Mouse (Mus musculus) embryonic facial prominence, embryonic 14.5 days (tissue): ENCODE data around the gene Dcps. TPM values are rescaled to one million over a fixed set of nuclear protein-coding genes. Genes with fewer than 3 reads are reported as not detected.

Experiments used
- ATAC-seq: fragments of 200-750 bp; cut with Nextera tagmentation; 2 replicates; pipeline ENCODE4 v1.8.0; 2017; ENCODE audit warnings: low read depth, moderate number of reproducible peaks, moderate TSS enrichment
- DNase-seq: peaks from one replicate; pipeline ENCODE4 v3.0.0-alpha.2; 2015; ENCODE audit warnings: low spot score
- H3K27ac ChIP-seq: fragments of 300-500 bp; sonication (generic); replicated peaks from 2 replicates; pipeline ENCODE4 v1.5.1; 2014; ENCODE audit warnings: low read depth, mild to moderate bottlenecking, low read length, moderate library complexity
- H3K27me3 ChIP-seq: fragments of 300-500 bp; sonication (generic); replicated peaks from 2 replicates; pipeline ENCODE4 v1.6.1; 2014; ENCODE audit warnings: low read length; ENCODE audit not compliant: control insufficient read depth, insufficient read depth
- H3K36me3 ChIP-seq: fragments of 300-500 bp; sonication (generic); 2 replicates; pipeline ENCODE4 v1.6.1; 2014; ENCODE audit warnings: low read length, mixed read lengths; ENCODE audit not compliant: control insufficient read depth, insufficient read depth
- H3K4me1 ChIP-seq: fragments of 300-500 bp; sonication (generic); 2 replicates; pipeline ENCODE4 v1.6.1; 2014; ENCODE audit warnings: antibody characterized with exemption, low read length; ENCODE audit not compliant: control insufficient read depth, insufficient read depth
- H3K4me2 ChIP-seq: fragments of 300-500 bp; sonication (generic); 2 replicates; pipeline ENCODE4 v1.6.1; 2014; ENCODE audit warnings: low read depth, mild to moderate bottlenecking, low read length, moderate library complexity, mixed read lengths
- H3K4me3 ChIP-seq: fragments of 300-500 bp; sonication (generic); 2 replicates; pipeline ENCODE4 v1.5.1; 2014; ENCODE audit warnings: low read depth, mild to moderate bottlenecking, low read length
- H3K9ac ChIP-seq: fragments of 300-500 bp; sonication (generic); 2 replicates; pipeline ENCODE4 v1.6.1; 2014; ENCODE audit warnings: low read depth, mild to moderate bottlenecking, low read length, moderate library complexity, mixed read lengths
- H3K9me3 ChIP-seq: fragments of 300-500 bp; sonication (generic); 2 replicates; pipeline ENCODE4 v1.6.1; 2016; ENCODE audit warnings: low read length; ENCODE audit not compliant: control insufficient read depth
- WGBS: fragments of 180-500 bp; shearing (Covaris S2); extraction: QIAGEN DNeasy Blood & Tissue Kit; methylation state at CpG from one replicate; pipeline ENCODE4 v1.1.7; 2014; 5-methylcytosine and 5-hydroxymethylcytosine counted together
- polyA plus RNA-seq: library from polyadenylated mRNA; unstranded; fragments of >200 nt; fragmentation: Nextera tagmentation; extraction: Ambion mirVana; gene quantifications from 2 replicates; pipeline ENCODE4 v1.2.1, GENCODE M21; 2014

Dcps gene
- polyA plus RNA-seq, 1 experiment from 2014 or later = 59.3 TPM

- Histone ChIP-seq H3K9ac (peak overlapping the region; percentile 77; the same call in 1 of the 2 replicates), H3K4me2 (peak overlapping the region; percentile 87), H3K9me3 (no peaks in the 10 kb centered on the region), H3K4me3 (peak overlapping the region; percentile 68), H3K27ac (no peak overlapping the region), H3K27me3 (no peaks in the 10 kb centered on the region), H3K4me1 (peaks cover 7% of the 10 kb centered on the region; the same call in 1 of the 2 replicates), H3K36me3 (peaks cover 15% of the 10 kb centered on the region)
- 66% methylated on average over 9 of the region's 9 CpGs for WGBS
- ATAC-seq (no peak), DNase-seq (no peak)
Observed at GRCm38 (mm10) chr9:35200529-35201060, 24.7 kb upstream of the Dcps start.

GRCm38 (mm10) chr9:35199772-35200471 is 24.1 kb upstream of the Dcps start, which contains the start of the genes Srpr and Tirap:
Srpr (plus strand) TSS chr9:35200175.
Tirap (minus strand) TSS chr9:35200291.
- H3K27ac ChIP-seq = peak within 1 kb of the TSS; percentile 52
- H3K27me3 ChIP-seq = no peaks in the 10 kb centered on the region
- peak; percentile 97 for ATAC-seq
- peaks cover 7% of the 10 kb centered on the region; the same call in 1 of the 2 replicates for H3K4me1 ChIP-seq
- WGBS = 1% methylated on average over 23 of the region's 44 CpGs
- H3K9ac ChIP-seq = peak within 1 kb of the TSS; percentile 77
- peak within 1 kb of the TSS; percentile 87 for H3K4me2 ChIP-seq
- DNase-seq = peak; percentile 90
- H3K9me3 ChIP-seq = no peaks in the 10 kb centered on the region
- H3K36me3 ChIP-seq = peaks cover 9% of the 10 kb centered on the region
- peak within 1 kb of the TSS; percentile 68 for H3K4me3 ChIP-seq

GRCm38 (mm10) chr9:35198945-35199771 is 23.3 kb upstream of the Dcps start:
- 27% methylated on average over 18 of the region's 18 CpGs for WGBS
- Histone ChIP-seq H3K27me3 (no peaks in the 10 kb centered on the region), H3K4me1 (peaks cover 7% of the 10 kb centered on the region; the same call in 1 of the 2 replicates), H3K27ac (peak overlapping the region; percentile 52), H3K36me3 (peaks cover under 1% of the 10 kb centered on the region; the same call in 1 of the 2 replicates), H3K9ac (peak overlapping the region; percentile 77), H3K4me2 (peak overlapping the region; percentile 87), H3K4me3 (peak overlapping the region; percentile 68), H3K9me3 (no peaks in the 10 kb centered on the region)
- DNase-seq (peak; percentile 14), ATAC-seq (peak; percentile 30)

GRCm38 (mm10) chr9:35198351-35198750 is 22.5 kb upstream of the Dcps start:
- H3K4me3 ChIP-seq = no peak overlapping the region
- H3K9ac ChIP-seq = no peak overlapping the region
- no peak for ATAC-seq
- peak overlapping the region; percentile 20; the same call in 1 of the 2 replicates for H3K4me2 ChIP-seq
- no peak overlapping the region for H3K27ac ChIP-seq
- H3K4me1 ChIP-seq = peaks cover 7% of the 10 kb centered on the region; the same call in 1 of the 2 replicates
- DNase-seq = no peak
- WGBS = 75% methylated on average over 10 of the region's 10 CpGs
- no peaks in the 10 kb centered on the region for H3K36me3 ChIP-seq
- H3K27me3 ChIP-seq = no peaks in the 10 kb centered on the region
- H3K9me3 ChIP-seq = no peaks in the 10 kb centered on the region

GRCm38 (mm10) chr9:35197625-35198024 is 21.8 kb upstream of the Dcps start:
- Histone ChIP-seq H3K4me3 (no peak overlapping the region), H3K36me3 (no peaks in the 10 kb centered on the region), H3K27me3 (no peaks in the 10 kb centered on the region), H3K4me1 (peaks cover 7% of the 10 kb centered on the region; the same call in 1 of the 2 replicates), H3K4me2 (no peak overlapping the region), H3K9me3 (no peaks in the 10 kb centered on the region), H3K27ac (no peak overlapping the region), H3K9ac (no peak overlapping the region)
- no peak for ATAC-seq
- DNase-seq = no peak
- WGBS = 94% methylated on average over 3 of the region's 3 CpGs

- H3K4me1 ChIP-seq = no peaks in the 10 kb centered on the region
- WGBS = 94% methylated on average over 3 of the region's 3 CpGs
- no peak overlapping the region for H3K4me3 ChIP-seq
- no peak overlapping the region for H3K27ac ChIP-seq
- no peak overlapping the region for H3K9ac ChIP-seq
- no peak overlapping the region for H3K4me2 ChIP-seq
- no peaks in the 10 kb centered on the region for H3K9me3 ChIP-seq
- DNase-seq (no peak), ATAC-seq (no peak)
- H3K36me3 ChIP-seq = peaks cover 18% of the 10 kb centered on the region; the same call in 1 of the 2 replicates
- H3K27me3 ChIP-seq = no peaks in the 10 kb centered on the region
Observed at GRCm38 (mm10) chr9:35194048-35194447, 18.2 kb upstream of the Dcps start.

GRCm38 (mm10) chr9:35192983-35193542 is 17.2 kb upstream of the Dcps start:
- 69% methylated on average over 11 of the region's 11 CpGs for WGBS
- DNase-seq (peak; percentile 41), ATAC-seq (peak; percentile 30; the same call in 1 of the 2 replicates)
- Histone ChIP-seq H3K9me3 (no peaks in the 10 kb centered on the region), H3K4me1 (no peaks in the 10 kb centered on the region), H3K27ac (no peak overlapping the region), H3K4me2 (no peak overlapping the region), H3K27me3 (no peaks in the 10 kb centered on the region), H3K9ac (no peak overlapping the region), H3K4me3 (no peak overlapping the region), H3K36me3 (peaks cover 27% of the 10 kb centered on the region; the same call in 1 of the 2 replicates)

GRCm38 (mm10) chr9:35188700-35189099 is 12.8 kb upstream of the Dcps start:
- peaks cover 36% of the 10 kb centered on the region; the same call in 1 of the 2 replicates for H3K36me3 ChIP-seq
- H3K4me2 ChIP-seq = no peak overlapping the region
- no peak overlapping the region for H3K4me3 ChIP-seq
- H3K9me3 ChIP-seq = no peaks in the 10 kb centered on the region
- 78% methylated on average over 22 of the region's 22 CpGs for WGBS
- H3K4me1 ChIP-seq = no peaks in the 10 kb centered on the region
- ATAC-seq (no peak), DNase-seq (no peak)
- no peak overlapping the region for H3K9ac ChIP-seq
- no peaks in the 10 kb centered on the region for H3K27me3 ChIP-seq
- H3K27ac ChIP-seq = no peak overlapping the region
